Mouse (Mus musculus) liver, embryonic 12.5 days (tissue): ENCODE results near the gene Gm4559. TPM values are rescaled to one million over a fixed set of nuclear protein-coding genes. Genes with fewer than 3 reads are reported as not detected.
"Not testable (repeated sequence)": the region's sequence is repeated elsewhere in the genome, so short reads cannot be mapped to it uniquely, and the experiment has no call there.

Experiments
- ATAC-seq: fragments of 200-750 bp; cut with Nextera tagmentation; 2 replicates; pipeline ENCODE4 v1.8.0; 2017; ENCODE audit warnings: moderate number of reproducible peaks, mild to moderate bottlenecking, moderate library complexity
- H3K27ac ChIP-seq: fragments of 300-500 bp; sonication (generic); 2 replicates; pipeline ENCODE4 v1.5.1; 2016; ENCODE audit warnings: mild to moderate bottlenecking
- H3K27me3 ChIP-seq: fragments of 300-500 bp; sonication (generic); replicated peaks from 2 replicates; pipeline ENCODE4 v1.6.1; 2016; ENCODE audit warnings: mild to moderate bottlenecking, moderate library complexity
- H3K36me3 ChIP-seq: fragments of 300-500 bp; sonication (generic); 2 replicates; pipeline ENCODE4 v1.6.1; 2016; ENCODE audit warnings: mild to moderate bottlenecking, moderate library complexity
- H3K4me1 ChIP-seq: fragments of 300-500 bp; sonication (generic); 2 replicates; pipeline ENCODE4 v1.6.1; 2016
- H3K4me2 ChIP-seq: fragments of 300-500 bp; sonication (generic); 2 replicates; pipeline ENCODE4 v1.6.1; 2016; ENCODE audit warnings: mild to moderate bottlenecking, moderate library complexity
- H3K4me3 ChIP-seq: fragments of 300-500 bp; sonication (generic); 2 replicates; pipeline ENCODE4 v1.5.1; 2016; ENCODE audit warnings: mild to moderate bottlenecking, moderate library complexity
- H3K9ac ChIP-seq: fragments of 300-500 bp; sonication (generic); 2 replicates; pipeline ENCODE4 v1.6.1; 2016; ENCODE audit warnings: mild to moderate bottlenecking, moderate library complexity
- H3K9me3 ChIP-seq: fragments of 300-500 bp; sonication (generic); replicated peaks from 2 replicates; pipeline ENCODE4 v1.6.1; 2016; ENCODE audit warnings: mild to moderate bottlenecking, moderate library complexity
- WGBS: fragments of 180-500 bp; shearing (Covaris S2); methylation state at CpG from one replicate; pipeline ENCODE4 v1.1.7; 2016; ENCODE audit not compliant: insufficient replicate concordance; 5-methylcytosine and 5-hydroxymethylcytosine counted together
- polyA plus RNA-seq: library from polyadenylated mRNA; unstranded; fragments of >200 nt; fragmentation: Nextera tagmentation; extraction: Ambion mirVana; gene quantifications from 2 replicates; pipeline ENCODE4 v1.2.1, GENCODE M21; 2016

Gm4559 gene
- polyA plus RNA-seq, 1 experiment from 2014 or later: not detected

DNA sequence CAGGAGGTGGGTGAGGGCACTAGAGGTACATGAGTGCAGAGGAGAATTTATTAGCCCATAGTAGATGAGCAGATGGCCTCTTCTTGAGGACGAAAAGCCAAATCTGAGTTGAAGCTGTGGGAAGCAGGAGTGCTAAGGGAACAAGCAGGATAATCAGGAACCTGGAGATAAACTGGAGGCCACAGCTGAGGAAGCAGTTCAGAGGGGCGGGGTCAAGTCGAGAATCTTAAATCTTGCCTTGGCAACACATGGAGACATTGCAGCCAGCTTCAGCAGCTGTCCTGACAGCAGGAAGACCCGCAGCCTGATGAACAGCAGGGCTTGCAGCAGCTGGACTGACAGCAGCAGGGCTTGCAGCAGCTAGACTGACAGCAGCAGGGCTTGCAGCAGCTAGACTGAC is 21.9 kb upstream of the Gm4559 start:
- not testable (repeated sequence) for H3K4me3 ChIP-seq, H3K9ac ChIP-seq, H3K4me2 ChIP-seq, H3K36me3 ChIP-seq, H3K9me3 ChIP-seq, H3K27ac ChIP-seq, H3K4me1 ChIP-seq, ATAC-seq
- peaks cover 19% of the 10 kb centered on the region; the same call in 1 of the 2 replicates for H3K27me3 ChIP-seq
- WGBS: 14% methylated on average over 4 of the region's 4 CpGs

- H3K4me3 ChIP-seq: no peak overlapping the region
- H3K4me2 ChIP-seq: no peak overlapping the region
- no peaks in the 10 kb centered on the region for H3K9me3 ChIP-seq
- H3K9ac ChIP-seq: no peak overlapping the region
- no peaks in the 10 kb centered on the region for H3K36me3 ChIP-seq
- H3K4me1 ChIP-seq: no peaks in the 10 kb centered on the region
- H3K27me3 ChIP-seq: peaks cover 12% of the 10 kb centered on the region; the same call in 1 of the 2 replicates
- no peak overlapping the region for H3K27ac ChIP-seq
- no peak for ATAC-seq
Observed at GRCm38 (mm10) chr7:142295418-142295817, 21.3 kb upstream of the Gm4559 start.

GRCm38 (mm10) chr7:142293851-142294250 is 19.7 kb upstream of the Gm4559 start:
- H3K27ac ChIP-seq, H3K4me1 ChIP-seq, H3K9me3 ChIP-seq, ATAC-seq, H3K36me3 ChIP-seq, H3K4me3 ChIP-seq, H3K27me3 ChIP-seq, H3K4me2 ChIP-seq, H3K9ac ChIP-seq: not testable (repeated sequence)
- 0% methylated on average over 2 of the region's 2 CpGs for WGBS

GRCm38 (mm10) chr7:142285910-142286612 is 11.9 kb upstream of the Gm4559 start:
- not testable (repeated sequence) for H3K4me2 ChIP-seq, H3K4me3 ChIP-seq, H3K9ac ChIP-seq, H3K36me3 ChIP-seq, ATAC-seq, H3K9me3 ChIP-seq, H3K27ac ChIP-seq
- Histone ChIP-seq H3K27me3 (peaks cover 52% of the 10 kb centered on the region), H3K4me1 (peaks cover 12% of the 10 kb centered on the region)
- 47% methylated on average over 9 of the region's 9 CpGs for WGBS

DNA sequence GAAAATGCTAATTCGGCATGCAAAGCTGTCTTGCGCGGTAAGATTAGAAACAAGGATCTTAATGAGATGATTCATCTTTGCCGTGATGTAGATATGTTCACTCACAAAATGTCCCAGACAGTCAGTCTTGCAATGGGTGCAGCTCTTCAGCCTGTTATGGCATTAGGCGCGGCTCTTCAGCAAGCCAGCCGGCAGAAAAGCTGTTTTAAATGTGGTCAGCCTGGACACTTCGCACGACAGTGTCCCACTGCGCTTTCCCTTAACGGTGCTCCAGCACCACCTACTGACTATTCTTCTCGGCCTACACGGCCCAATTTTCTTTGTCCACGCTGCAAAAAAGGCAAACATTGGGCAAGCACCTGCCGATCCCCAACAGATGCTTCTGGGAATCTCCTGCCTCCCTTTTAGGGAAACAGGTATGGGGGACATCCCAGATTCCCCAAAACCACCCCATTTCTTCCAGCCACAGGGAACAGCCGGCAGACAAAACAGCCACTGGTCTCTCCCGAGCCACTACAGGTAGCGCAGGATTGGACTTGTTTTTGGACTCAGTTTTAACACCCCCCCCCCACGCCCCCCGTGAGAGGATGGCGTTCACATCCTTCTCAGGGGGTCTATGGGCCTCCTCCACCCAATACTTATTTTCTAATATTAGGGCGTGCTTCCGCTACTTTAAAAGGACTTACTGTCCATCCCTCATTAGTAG is 11.1 kb upstream of the Gm4559 start:
- 0 out of 2 replicates have a peak, but pooled peaks have one; percentile 35 for ATAC-seq
- H3K36me3 ChIP-seq: no peaks in the 10 kb centered on the region
- peaks cover 12% of the 10 kb centered on the region for H3K4me1 ChIP-seq
- H3K27ac ChIP-seq: no peak overlapping the region
- H3K4me2 ChIP-seq: peak overlapping the region; percentile 85
- peak overlapping the region; percentile 61; the same call in 1 of the 2 replicates for H3K4me3 ChIP-seq
- peaks cover 53% of the 10 kb centered on the region for H3K27me3 ChIP-seq
- H3K9me3 ChIP-seq: no peaks in the 10 kb centered on the region
- H3K9ac ChIP-seq: peak overlapping the region; percentile 61; the same call in 1 of the 2 replicates
- 24% methylated on average over 23 of the region's 23 CpGs for WGBS

DNA sequence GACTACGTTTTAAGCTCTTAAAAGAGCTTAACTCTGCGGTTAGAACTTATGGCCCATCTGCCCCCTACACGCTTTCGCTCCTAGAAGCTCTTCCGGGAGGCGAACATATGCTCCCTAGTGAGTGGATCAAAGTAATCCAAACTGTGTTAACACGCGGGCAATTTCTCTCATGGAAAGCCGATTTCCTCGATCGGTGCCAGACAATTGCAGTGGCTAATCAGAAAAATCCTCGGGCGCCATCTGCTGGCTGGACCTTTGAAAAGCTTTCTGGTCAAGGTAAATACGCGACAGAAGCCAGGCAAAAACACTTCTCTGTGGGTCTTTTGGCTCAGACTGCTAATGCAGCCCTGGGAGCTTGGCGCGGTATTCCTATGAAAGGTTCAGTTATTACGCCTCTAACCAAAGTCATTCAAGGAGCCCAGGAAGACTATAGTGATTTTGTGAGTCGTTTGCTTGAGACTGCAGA is 10.5 kb upstream of the Gm4559 start:
- peak overlapping the region; percentile 61 for H3K9ac ChIP-seq
- under 1% methylated on average over 19 of the region's 19 CpGs for WGBS
- no peak for ATAC-seq
- peak overlapping the region; percentile 85 for H3K4me2 ChIP-seq
- peaks cover 60% of the 10 kb centered on the region for H3K27me3 ChIP-seq
- peak overlapping the region; percentile 55 for H3K27ac ChIP-seq
- no peaks in the 10 kb centered on the region for H3K9me3 ChIP-seq
- peak overlapping the region; percentile 61 for H3K4me3 ChIP-seq
- no peaks in the 10 kb centered on the region for H3K36me3 ChIP-seq
- H3K4me1 ChIP-seq: peaks cover 12% of the 10 kb centered on the region

DNA sequence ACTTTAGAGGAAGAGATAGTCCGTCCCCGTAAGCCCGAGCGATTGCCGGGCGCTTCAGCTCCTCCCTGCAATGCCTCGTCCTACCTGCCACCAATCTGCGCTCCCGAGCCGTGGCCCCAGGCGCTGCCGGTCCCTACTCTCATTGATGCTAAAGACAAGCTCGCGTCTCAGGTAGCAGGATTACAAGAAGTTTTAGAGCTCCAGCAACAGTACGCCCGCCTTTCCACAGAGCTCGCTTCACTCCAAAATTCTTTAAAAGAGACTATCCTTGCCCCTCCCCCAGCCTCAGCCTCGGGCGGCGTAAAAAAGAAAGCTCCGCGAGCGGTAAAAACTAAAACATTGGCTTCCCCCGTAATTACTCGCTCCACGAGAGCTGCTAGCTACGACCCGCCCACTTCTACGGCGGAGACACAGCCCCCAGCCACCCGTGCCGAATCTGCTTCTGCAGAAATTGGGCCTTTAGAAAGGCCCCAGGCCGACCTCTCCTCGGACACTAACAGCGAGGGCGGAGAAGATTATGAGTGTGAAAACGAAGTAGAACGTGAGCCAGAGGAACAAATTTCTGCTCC is 9.9 kb upstream of the Gm4559 start:
- Histone ChIP-seq H3K27ac (peak overlapping the region; percentile 55), H3K36me3 (no peaks in the 10 kb centered on the region), H3K4me2 (peak overlapping the region; percentile 85), H3K4me1 (peaks cover 12% of the 10 kb centered on the region), H3K9ac (peak overlapping the region; percentile 61), H3K9me3 (no peaks in the 10 kb centered on the region), H3K27me3 (peaks cover 63% of the 10 kb centered on the region), H3K4me3 (peak overlapping the region; percentile 61)
- no peak for ATAC-seq
- under 1% methylated on average over 38 of the region's 38 CpGs for WGBS

DNA sequence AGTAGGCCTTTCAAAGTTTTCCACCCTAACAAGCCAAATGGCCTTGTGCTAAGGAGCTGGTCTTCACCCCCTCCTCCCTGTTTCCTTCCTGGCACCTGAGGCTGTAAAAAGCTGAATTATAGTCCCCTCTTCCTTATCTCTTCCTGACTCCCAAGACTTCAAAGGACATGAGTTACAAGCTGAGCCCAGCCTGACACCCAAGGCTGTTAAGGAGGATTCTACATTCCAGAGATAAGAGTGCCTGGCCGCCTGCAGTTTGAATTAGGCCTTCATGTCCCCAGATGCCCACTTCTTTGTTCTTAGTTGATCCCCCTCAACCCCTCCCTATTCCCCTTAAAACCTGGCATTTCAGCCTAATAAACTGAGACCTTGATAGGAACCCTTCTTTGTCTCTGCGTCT is 8.7 kb upstream of the Gm4559 start:
- not testable (repeated sequence) for ATAC-seq, H3K4me2 ChIP-seq, H3K9ac ChIP-seq, H3K27ac ChIP-seq, H3K9me3 ChIP-seq, H3K4me3 ChIP-seq, H3K36me3 ChIP-seq
- 27% methylated on average over 2 of the region's 2 CpGs for WGBS
- Histone ChIP-seq H3K27me3 (peaks cover 63% of the 10 kb centered on the region), H3K4me1 (peaks cover 12% of the 10 kb centered on the region)

GRCm38 (mm10) chr7:142279291-142279690 is 5.1 kb upstream of the Gm4559 start:
- H3K4me3 ChIP-seq, H3K9me3 ChIP-seq, H3K36me3 ChIP-seq, H3K9ac ChIP-seq, H3K4me2 ChIP-seq, ATAC-seq, H3K4me1 ChIP-seq, H3K27ac ChIP-seq: not testable (repeated sequence)
- peaks cover 40% of the 10 kb centered on the region for H3K27me3 ChIP-seq
- 57% methylated on average over 1 of the region's 1 CpGs for WGBS

DNA sequence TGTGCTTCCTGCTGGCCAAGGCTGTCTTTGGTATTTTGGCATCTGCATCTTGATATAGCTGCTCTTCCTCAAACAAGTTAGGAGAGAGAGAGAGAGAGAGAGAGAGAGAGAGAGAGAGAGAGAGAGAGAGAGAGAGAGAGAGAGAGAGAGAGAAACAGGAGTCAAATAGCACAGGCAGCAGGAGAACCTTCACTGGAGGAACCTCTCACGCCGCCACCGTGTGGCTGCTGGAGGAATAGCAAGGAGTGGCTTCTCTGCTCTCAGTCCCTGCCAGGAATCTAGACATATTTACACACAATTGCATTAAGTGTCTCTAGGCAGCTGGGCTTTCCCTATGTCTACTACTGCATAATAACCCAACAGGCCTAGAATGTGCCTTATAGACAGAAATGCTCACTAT is 4.0 kb upstream of the Gm4559 start:
- H3K36me3 ChIP-seq, H3K27ac ChIP-seq, ATAC-seq, H3K4me1 ChIP-seq, H3K4me2 ChIP-seq, H3K9me3 ChIP-seq, H3K9ac ChIP-seq, H3K4me3 ChIP-seq: not testable (repeated sequence)
- peaks cover 29% of the 10 kb centered on the region for H3K27me3 ChIP-seq
- 2% methylated on average over 3 of the region's 3 CpGs for WGBS

DNA sequence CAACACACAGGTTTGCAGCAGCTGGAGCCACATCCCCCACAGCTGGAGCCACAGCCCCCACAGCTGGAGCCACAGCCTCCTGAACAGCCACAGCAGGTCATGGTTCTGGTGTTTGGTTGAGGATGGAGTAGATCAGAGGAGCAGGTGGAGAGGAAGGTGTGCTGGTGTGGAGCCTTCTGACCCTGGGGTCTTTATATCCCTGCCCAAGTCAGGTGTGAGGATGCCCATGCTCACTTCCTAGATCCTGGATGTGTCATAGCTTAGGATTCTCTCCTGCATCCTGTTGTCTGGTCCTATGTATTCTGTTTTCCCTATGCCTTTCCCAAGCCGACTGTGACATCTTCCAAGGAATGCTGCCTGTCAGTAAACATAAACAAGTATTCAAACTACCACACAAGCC is 15.9 kb downstream of the Gm4559 start, which contains the start of gene Gm2431:
Gene Gm2431 (minus strand): TSS at position 101 of the 400 bp plus-strand sequence.
- not testable (repeated sequence) for H3K4me3 ChIP-seq, H3K36me3 ChIP-seq, H3K9ac ChIP-seq, ATAC-seq, H3K27me3 ChIP-seq, H3K27ac ChIP-seq, H3K4me1 ChIP-seq, H3K4me2 ChIP-seq, H3K9me3 ChIP-seq
- WGBS: 25% methylated on average over 1 of the region's 1 CpGs

DNA sequence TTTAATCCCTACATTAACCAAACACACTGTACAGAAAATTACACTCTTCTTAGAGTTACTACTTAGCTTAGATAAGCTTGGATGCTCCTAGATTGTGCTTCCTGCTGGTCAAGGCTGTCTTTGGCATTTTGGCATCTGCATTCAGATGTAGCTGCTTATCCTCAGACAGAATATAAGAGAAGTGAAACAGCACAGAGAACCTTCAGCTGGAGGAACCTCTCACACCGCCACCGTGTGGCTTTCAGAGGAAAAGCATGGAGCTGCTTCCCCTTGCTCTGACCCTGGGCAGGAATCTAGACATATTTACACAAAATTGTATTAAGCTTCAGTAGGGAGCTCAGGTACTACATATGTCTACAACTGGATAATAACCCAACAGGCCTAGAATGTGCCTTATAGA is 18.6 kb downstream of the Gm4559 start:
- no peak overlapping the region for H3K4me3 ChIP-seq
- H3K36me3 ChIP-seq: no peaks in the 10 kb centered on the region
- H3K9ac ChIP-seq: no peak overlapping the region
- H3K4me1 ChIP-seq: no peaks in the 10 kb centered on the region
- no peak overlapping the region for H3K4me2 ChIP-seq
- 4% methylated on average over 2 of the region's 2 CpGs for WGBS
- no peaks in the 10 kb centered on the region for H3K9me3 ChIP-seq
- H3K27ac ChIP-seq: no peak overlapping the region
- H3K27me3 ChIP-seq: peaks cover 13% of the 10 kb centered on the region
- no peak for ATAC-seq
